Mouse (Mus musculus): ENCODE measurements at regions not wholly inside any gene's neighbourhood (a gene's known extent, or its start where the extent isn't known, plus 50 kb on each side); places are given as distances from the start of the nearest gene placed in this dataset.

DNA sequence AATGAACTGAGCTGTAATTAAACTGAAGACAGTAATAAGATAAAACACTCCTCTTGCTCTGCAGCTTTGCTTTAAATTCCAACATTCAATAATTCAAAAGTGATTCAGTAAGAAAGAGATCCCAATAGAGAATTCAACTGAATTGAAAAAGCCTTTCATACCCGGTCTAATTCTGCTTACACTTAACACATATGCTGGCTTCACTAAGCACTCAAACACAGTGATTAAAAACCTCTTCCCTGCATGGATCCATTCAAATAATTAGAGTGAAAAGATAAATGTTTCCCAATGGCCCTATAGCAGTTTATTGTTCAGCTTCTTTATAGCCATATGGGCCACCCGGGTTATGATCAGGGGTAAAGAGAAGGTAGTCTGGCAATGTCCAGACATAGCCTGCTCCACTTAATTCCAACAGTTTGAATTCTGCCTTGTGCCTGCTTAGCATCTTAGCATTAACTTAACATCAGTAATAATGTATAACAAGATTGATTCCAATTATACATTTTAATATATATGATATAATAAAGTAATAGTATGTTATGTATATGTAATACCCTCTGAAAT, 659.9 kb upstream of the Kcnd2 start:
- Histone ChIP-seq H3K4me3 (ENCODE audit: low read depth, low read length) (no peak overlapping the region), H3K9ac (replicated peaks; ENCODE audit: low read depth, low read length) (no peak overlapping the region), H3K4me1 (ENCODE audit: control insufficient read depth, insufficient read depth, low read length) (no peaks in the 10 kb centered on the region), H3K27me3 (ENCODE audit: control insufficient read depth, insufficient read depth, low read length) (no peaks in the 10 kb centered on the region), H3K9me3 (ENCODE audit: control insufficient read depth, low read length) (no peaks in the 10 kb centered on the region), H3K27ac (ENCODE audit: low read depth, low read length) (no peak overlapping the region), H3K4me2 (ENCODE audit: low read depth, low read length) (no peak overlapping the region), H3K36me3 (ENCODE audit: control insufficient read depth, insufficient read depth, low read length) (no peaks in the 10 kb centered on the region)
- WGBS = 30% methylated on average over 2 of the region's 2 CpGs
- ATAC-seq (ENCODE audit: low read depth) = peak; percentile 89; the same call in 1 of the 2 replicates

DNA sequence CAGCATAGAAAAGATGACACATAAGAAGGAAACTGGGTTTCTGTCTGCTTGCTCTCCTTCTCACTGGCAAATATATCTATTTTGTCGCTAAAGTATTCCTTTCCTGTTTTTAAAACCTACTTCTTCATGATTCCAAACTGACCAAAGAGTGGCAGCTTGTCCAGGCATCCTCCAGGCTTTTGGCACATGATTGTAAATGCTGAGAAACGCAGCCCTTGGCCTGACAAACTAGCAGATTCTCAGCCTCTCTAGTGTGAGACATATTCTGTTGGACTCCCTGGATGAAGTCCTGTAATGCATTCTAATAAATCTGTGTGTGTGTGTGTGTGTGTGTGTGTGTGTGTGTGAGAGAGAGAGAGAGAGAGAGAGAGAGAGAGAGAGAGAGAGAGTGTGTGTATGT, 642.7 kb upstream of the Kcnd2 start:
- Histone ChIP-seq H3K9me3 (ENCODE audit: control insufficient read depth, low read length) (no peaks in the 10 kb centered on the region), H3K27me3 (ENCODE audit: control insufficient read depth, insufficient read depth, low read length) (no peaks in the 10 kb centered on the region), H3K4me3 (ENCODE audit: low read depth, low read length) (no peak overlapping the region), H3K4me1 (ENCODE audit: control insufficient read depth, insufficient read depth, low read length) (no peaks in the 10 kb centered on the region), H3K9ac (replicated peaks; ENCODE audit: low read depth, low read length) (no peak overlapping the region), H3K27ac (ENCODE audit: low read depth, low read length) (no peak overlapping the region), H3K4me2 (ENCODE audit: low read depth, low read length) (no peak overlapping the region), H3K36me3 (ENCODE audit: control insufficient read depth, insufficient read depth, low read length) (no peaks in the 10 kb centered on the region)
- 85% methylated on average over 2 of the region's 2 CpGs for WGBS
- no peak for ATAC-seq (ENCODE audit: low read depth)

DNA sequence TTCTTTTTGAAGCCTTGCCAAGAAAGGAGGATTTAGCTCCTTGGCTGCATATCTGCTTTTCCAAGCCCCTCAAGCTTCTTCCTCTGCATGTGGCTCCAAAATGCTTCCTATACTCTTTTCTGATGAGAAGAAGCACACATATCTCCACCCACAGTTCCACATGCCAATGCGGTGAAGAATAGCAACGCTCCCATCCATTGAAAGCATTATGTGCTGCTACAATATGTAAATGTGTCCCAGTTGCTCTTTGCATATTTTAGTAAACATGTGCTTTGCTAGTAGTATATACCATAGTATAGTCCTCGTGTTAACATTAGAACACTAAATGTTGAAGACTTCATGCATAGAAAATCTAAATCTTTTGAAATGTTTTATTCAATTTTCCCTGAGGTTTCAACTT, 640.6 kb upstream of the Kcnd2 start:
- Histone ChIP-seq H3K4me1 (ENCODE audit: control insufficient read depth, insufficient read depth, low read length) (no peaks in the 10 kb centered on the region), H3K36me3 (ENCODE audit: control insufficient read depth, insufficient read depth, low read length) (no peaks in the 10 kb centered on the region), H3K9ac (replicated peaks; ENCODE audit: low read depth, low read length) (no peak overlapping the region), H3K27me3 (ENCODE audit: control insufficient read depth, insufficient read depth, low read length) (no peaks in the 10 kb centered on the region), H3K9me3 (ENCODE audit: control insufficient read depth, low read length) (no peaks in the 10 kb centered on the region), H3K4me2 (ENCODE audit: low read depth, low read length) (no peak overlapping the region), H3K4me3 (ENCODE audit: low read depth, low read length) (no peak overlapping the region), H3K27ac (ENCODE audit: low read depth, low read length) (no peak overlapping the region)
- WGBS = 87% methylated on average over 3 of the region's 3 CpGs
- ATAC-seq (ENCODE audit: low read depth) = no peak

DNA sequence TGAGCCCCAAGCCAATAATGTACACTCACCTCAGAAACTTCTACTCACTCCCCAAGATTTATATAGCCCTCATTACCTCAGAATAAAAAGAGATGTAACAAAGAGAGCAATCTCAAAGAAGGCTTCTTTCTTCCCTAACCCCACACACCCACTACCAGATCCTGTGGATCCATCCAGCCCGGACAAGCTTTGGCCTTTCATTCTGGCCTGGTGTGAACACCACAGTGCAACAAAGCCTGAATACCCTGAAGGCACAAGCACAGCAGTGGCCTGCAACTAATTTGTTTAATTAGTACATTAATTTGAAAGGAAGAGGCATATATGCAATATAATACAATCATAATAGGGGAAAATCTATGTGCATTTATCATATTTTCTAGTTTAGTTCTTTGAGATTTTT, 616.5 kb upstream of the Kcnd2 start:
- ATAC-seq (ENCODE audit: low read depth) = no peak
- no peaks in the 10 kb centered on the region for H3K9me3 ChIP-seq (ENCODE audit: control insufficient read depth, low read length)
- no peaks in the 10 kb centered on the region for H3K36me3 ChIP-seq (ENCODE audit: control insufficient read depth, insufficient read depth, low read length)
- H3K4me1 ChIP-seq (ENCODE audit: control insufficient read depth, insufficient read depth, low read length) = no peaks in the 10 kb centered on the region
- H3K4me3 ChIP-seq (ENCODE audit: low read depth, low read length) = no peak overlapping the region
- no peak overlapping the region for H3K9ac ChIP-seq (replicated peaks; ENCODE audit: low read depth, low read length)
- H3K4me2 ChIP-seq (ENCODE audit: low read depth, low read length) = no peak overlapping the region
- H3K27ac ChIP-seq (ENCODE audit: low read depth, low read length) = no peak overlapping the region
- 20% methylated on average over 1 of the region's 1 CpGs for WGBS
- H3K27me3 ChIP-seq (ENCODE audit: control insufficient read depth, insufficient read depth, low read length) = no peaks in the 10 kb centered on the region

DNA sequence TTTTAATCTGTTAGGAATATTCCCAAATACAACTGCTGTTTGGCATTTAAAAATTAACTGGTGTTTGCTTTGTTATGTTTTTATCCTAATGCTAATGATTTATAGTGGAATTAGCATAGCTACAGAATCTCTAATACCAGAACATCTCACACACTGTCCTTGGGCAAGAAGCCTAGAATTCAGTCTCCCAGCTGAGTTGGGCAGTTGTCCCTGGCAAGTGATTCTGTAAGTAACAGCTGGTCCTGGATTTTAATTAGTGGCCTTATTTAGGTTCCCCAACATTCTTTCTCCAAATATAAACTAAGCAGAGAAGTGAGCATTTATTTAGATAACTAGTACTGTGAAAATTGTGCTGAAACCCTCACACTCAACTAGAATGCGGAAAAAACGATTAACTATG, 611.1 kb upstream of the Kcnd2 start:
- H3K9me3 ChIP-seq (ENCODE audit: control insufficient read depth, low read length) = no peaks in the 10 kb centered on the region
- no peak for ATAC-seq (ENCODE audit: low read depth)
- H3K27me3 ChIP-seq (ENCODE audit: control insufficient read depth, insufficient read depth, low read length) = no peaks in the 10 kb centered on the region
- WGBS = 95% methylated on average over 2 of the region's 2 CpGs
- H3K4me3 ChIP-seq (ENCODE audit: low read depth, low read length) = no peak overlapping the region
- H3K4me1 ChIP-seq (ENCODE audit: control insufficient read depth, insufficient read depth, low read length) = no peaks in the 10 kb centered on the region
- H3K27ac ChIP-seq (ENCODE audit: low read depth, low read length) = no peak overlapping the region
- H3K36me3 ChIP-seq (ENCODE audit: control insufficient read depth, insufficient read depth, low read length) = no peaks in the 10 kb centered on the region
- no peak overlapping the region for H3K4me2 ChIP-seq (ENCODE audit: low read depth, low read length)
- no peak overlapping the region for H3K9ac ChIP-seq (replicated peaks; ENCODE audit: low read depth, low read length)

DNA sequence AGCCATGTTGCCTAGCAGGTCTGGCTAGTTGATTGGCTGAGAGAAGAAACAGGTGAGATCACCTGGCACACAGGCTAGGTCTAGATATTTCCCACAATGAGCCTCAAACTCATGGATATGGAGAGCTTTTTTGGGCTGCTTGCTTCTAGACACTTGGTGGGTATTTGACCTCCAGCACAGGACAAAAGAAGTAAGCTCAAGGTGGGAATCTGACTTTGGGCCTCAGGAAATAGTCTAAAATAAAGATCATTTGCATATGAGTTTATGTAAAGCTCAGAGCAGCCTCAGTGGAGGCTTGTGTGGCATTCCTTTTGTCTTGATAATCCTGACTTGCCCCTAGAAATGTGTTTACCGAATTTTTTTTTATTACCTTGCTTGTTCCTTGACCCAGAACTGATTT, 594.8 kb upstream of the Kcnd2 start:
- Histone ChIP-seq H3K27ac (ENCODE audit: low read depth, low read length) (no peak overlapping the region), H3K27me3 (ENCODE audit: control insufficient read depth, insufficient read depth, low read length) (no peaks in the 10 kb centered on the region), H3K4me3 (ENCODE audit: low read depth, low read length) (no peak overlapping the region), H3K4me2 (ENCODE audit: low read depth, low read length) (no peak overlapping the region), H3K9ac (replicated peaks; ENCODE audit: low read depth, low read length) (no peak overlapping the region), H3K4me1 (ENCODE audit: control insufficient read depth, insufficient read depth, low read length) (no peaks in the 10 kb centered on the region), H3K36me3 (ENCODE audit: control insufficient read depth, insufficient read depth, low read length) (no peaks in the 10 kb centered on the region), H3K9me3 (ENCODE audit: control insufficient read depth, low read length) (no peaks in the 10 kb centered on the region)
- WGBS = 56% methylated on average over 1 of the region's 1 CpGs
- ATAC-seq (ENCODE audit: low read depth) = no peak

DNA sequence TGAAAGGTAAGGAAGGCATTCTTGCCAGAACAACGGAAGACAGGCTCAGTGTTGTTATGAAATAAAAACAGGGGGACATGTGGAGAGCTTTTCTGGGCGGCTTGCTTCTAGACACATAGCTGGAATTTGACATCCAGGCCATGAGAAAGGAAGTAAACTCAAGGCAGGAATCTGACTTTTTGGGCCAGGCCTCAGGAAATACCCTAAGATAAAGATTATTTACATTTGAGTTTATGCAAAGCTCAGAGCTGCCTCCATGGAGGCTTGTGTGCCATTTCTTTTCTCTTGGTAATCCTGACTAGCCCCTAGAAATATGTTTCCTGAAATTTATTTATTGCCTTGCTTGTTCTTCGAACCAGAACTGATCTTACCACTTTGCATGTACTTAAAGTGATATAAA, 588.9 kb upstream of the Kcnd2 start:
- no peak for ATAC-seq (ENCODE audit: low read depth)

DNA sequence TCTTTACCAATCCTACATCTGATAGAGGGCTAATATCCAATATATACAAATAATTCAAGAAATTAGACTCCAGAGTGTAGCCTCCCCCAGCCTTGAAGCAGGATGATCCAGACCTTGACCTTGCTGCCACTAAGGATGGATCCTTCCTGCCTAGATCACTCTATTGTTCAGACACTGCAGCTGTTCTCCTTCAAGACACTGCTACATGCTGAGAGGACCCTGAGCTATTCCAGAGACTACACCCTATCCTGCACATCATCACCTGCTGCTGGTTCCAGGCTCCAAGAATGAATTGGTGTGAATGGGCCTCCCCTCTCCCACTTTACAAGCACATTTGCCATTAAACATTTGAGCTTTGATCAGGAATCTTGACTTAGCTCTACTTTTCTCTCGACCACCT, 588.2 kb upstream of the Kcnd2 start:
- no peak for ATAC-seq (ENCODE audit: low read depth)
- H3K4me1 ChIP-seq (ENCODE audit: control insufficient read depth, insufficient read depth, low read length) = no peaks in the 10 kb centered on the region
- H3K27ac ChIP-seq (ENCODE audit: low read depth, low read length) = no peak overlapping the region
- WGBS = 78% methylated on average over 1 of the region's 1 CpGs
- H3K36me3 ChIP-seq (ENCODE audit: control insufficient read depth, insufficient read depth, low read length) = no peaks in the 10 kb centered on the region
- no peaks in the 10 kb centered on the region for H3K27me3 ChIP-seq (ENCODE audit: control insufficient read depth, insufficient read depth, low read length)
- no peak overlapping the region for H3K9ac ChIP-seq (replicated peaks; ENCODE audit: low read depth, low read length)
- H3K9me3 ChIP-seq (ENCODE audit: control insufficient read depth, low read length) = no peaks in the 10 kb centered on the region
- no peak overlapping the region for H3K4me3 ChIP-seq (ENCODE audit: low read depth, low read length)
- no peak overlapping the region for H3K4me2 ChIP-seq (ENCODE audit: low read depth, low read length)

More for the DNA sequence above, 588.9 kb upstream of the Kcnd2 start:
- Histone ChIP-seq H3K27me3 (ENCODE audit: control insufficient read depth, insufficient read depth, low read length) (no peaks in the 10 kb centered on the region), H3K4me2 (ENCODE audit: low read depth, low read length) (no peak overlapping the region), H3K9ac (replicated peaks; ENCODE audit: low read depth, low read length) (no peak overlapping the region), H3K4me1 (ENCODE audit: control insufficient read depth, insufficient read depth, low read length) (no peaks in the 10 kb centered on the region), H3K9me3 (ENCODE audit: control insufficient read depth, low read length) (no peaks in the 10 kb centered on the region), H3K36me3 (ENCODE audit: control insufficient read depth, insufficient read depth, low read length) (no peaks in the 10 kb centered on the region), H3K27ac (ENCODE audit: low read depth, low read length) (no peak overlapping the region), H3K4me3 (ENCODE audit: low read depth, low read length) (no peak overlapping the region)
- 75% methylated on average over 3 of the region's 3 CpGs for WGBS

DNA sequence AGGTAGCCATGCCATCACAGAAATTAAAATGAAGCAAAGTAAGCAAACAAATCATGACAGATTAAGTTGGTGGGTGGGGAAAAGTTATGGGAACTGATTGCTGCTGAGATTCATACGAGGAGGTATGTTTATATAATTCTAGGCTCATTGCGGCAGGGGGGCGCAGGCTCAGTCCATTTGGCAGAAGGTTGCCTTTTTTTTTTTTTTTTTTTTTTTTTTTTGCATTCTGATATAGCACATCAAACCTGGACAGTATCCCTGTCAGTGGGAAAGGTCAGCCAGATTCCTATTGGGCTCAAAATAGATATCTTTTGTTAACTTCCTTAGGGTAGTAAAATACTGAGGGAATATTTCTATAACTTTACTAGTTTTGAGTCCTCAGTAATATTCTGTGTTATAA, 575.0 kb upstream of the Kcnd2 start:
- H3K4me1 ChIP-seq (ENCODE audit: control insufficient read depth, insufficient read depth, low read length) = no peaks in the 10 kb centered on the region
- 88% methylated on average over 3 of the region's 3 CpGs for WGBS
- H3K4me3 ChIP-seq (ENCODE audit: low read depth, low read length) = no peak overlapping the region
- H3K9me3 ChIP-seq (ENCODE audit: control insufficient read depth, low read length) = no peaks in the 10 kb centered on the region
- H3K27ac ChIP-seq (ENCODE audit: low read depth, low read length) = no peak overlapping the region
- ATAC-seq (ENCODE audit: low read depth) = no peak
- H3K27me3 ChIP-seq (ENCODE audit: control insufficient read depth, insufficient read depth, low read length) = no peaks in the 10 kb centered on the region
- H3K4me2 ChIP-seq (ENCODE audit: low read depth, low read length) = no peak overlapping the region
- H3K36me3 ChIP-seq (ENCODE audit: control insufficient read depth, insufficient read depth, low read length) = no peaks in the 10 kb centered on the region
- no peak overlapping the region for H3K9ac ChIP-seq (replicated peaks; ENCODE audit: low read depth, low read length)

DNA sequence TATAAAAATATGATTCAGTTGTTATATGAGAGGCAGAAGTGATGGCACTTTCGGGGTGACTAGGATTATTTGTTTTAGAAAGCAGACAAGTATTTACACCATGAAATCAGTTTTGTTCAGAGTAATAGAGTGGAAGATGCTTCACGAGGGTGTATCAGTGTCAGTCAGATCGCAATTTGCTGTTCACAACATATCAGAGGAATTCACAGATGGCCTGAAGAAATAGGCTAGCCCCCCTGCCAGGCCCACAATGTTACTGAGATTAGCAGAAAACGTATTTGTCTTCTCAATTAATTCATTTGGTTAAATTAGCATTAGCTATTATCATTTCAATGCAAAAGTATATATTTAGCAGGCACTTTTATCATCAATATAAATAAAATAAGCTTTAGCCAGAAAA, 573.9 kb upstream of the Kcnd2 start:
- H3K4me3 ChIP-seq (ENCODE audit: low read depth, low read length) = no peak overlapping the region
- no peaks in the 10 kb centered on the region for H3K9me3 ChIP-seq (ENCODE audit: control insufficient read depth, low read length)
- H3K27me3 ChIP-seq (ENCODE audit: control insufficient read depth, insufficient read depth, low read length) = no peaks in the 10 kb centered on the region
- no peaks in the 10 kb centered on the region for H3K4me1 ChIP-seq (ENCODE audit: control insufficient read depth, insufficient read depth, low read length)
- H3K4me2 ChIP-seq (ENCODE audit: low read depth, low read length) = no peak overlapping the region
- WGBS = 54% methylated on average over 4 of the region's 4 CpGs
- no peak overlapping the region for H3K9ac ChIP-seq (replicated peaks; ENCODE audit: low read depth, low read length)
- no peak overlapping the region for H3K27ac ChIP-seq (ENCODE audit: low read depth, low read length)
- H3K36me3 ChIP-seq (ENCODE audit: control insufficient read depth, insufficient read depth, low read length) = no peaks in the 10 kb centered on the region
- ATAC-seq (ENCODE audit: low read depth) = no peak
